Mouse (Mus musculus) midbrain, embryonic 10.5 days (tissue): Measurements from ENCODE around the gene Tmprss6. TPM values are rescaled to one million over a fixed set of nuclear protein-coding genes. Genes with fewer than 3 reads are reported as not detected.

Experiments used
- DNase-seq: peaks from one replicate; pipeline ENCODE4 v3.0.0-alpha.2; 2017; ENCODE audit warnings: low spot score
- H3K27ac ChIP-seq: fragments of 300-500 bp; sonication (generic); replicated peaks from 2 replicates; pipeline ENCODE4 v1.5.1; 2016; ENCODE audit warnings: mild to moderate bottlenecking
- H3K27me3 ChIP-seq: fragments of 300-500 bp; sonication (generic); 2 replicates; pipeline ENCODE4 v1.6.1; 2016; ENCODE audit warnings: low read depth, mild to moderate bottlenecking; ENCODE audit not compliant: poor library complexity, severe bottlenecking
- H3K36me3 ChIP-seq: fragments of 300-500 bp; sonication (generic); 2 replicates; pipeline ENCODE4 v1.6.1; 2016; ENCODE audit warnings: mild to moderate bottlenecking, moderate library complexity
- H3K4me1 ChIP-seq: fragments of 300-500 bp; sonication (generic); 2 replicates; pipeline ENCODE4 v1.6.1; 2016
- H3K4me3 ChIP-seq: fragments of 300-500 bp; sonication (generic); 2 replicates; pipeline ENCODE4 v1.5.1; 2016; ENCODE audit warnings: mild to moderate bottlenecking, moderate library complexity
- H3K9me3 ChIP-seq: fragments of 300-500 bp; sonication (generic); replicated peaks from 2 replicates; pipeline ENCODE4 v1.6.1; 2016; ENCODE audit warnings: mild to moderate bottlenecking
- WGBS: fragments of 180-500 bp; shearing (Covaris S2); methylation state at CpG from one replicate; pipeline ENCODE4 v1.1.7; 2016; 5-methylcytosine and 5-hydroxymethylcytosine counted together
- polyA plus RNA-seq: library from polyadenylated mRNA; unstranded; fragments of >200 nt; fragmentation: Nextera tagmentation; extraction: Ambion mirVana; gene quantifications from 2 replicates; pipeline ENCODE4 v1.2.1, GENCODE M21; 2016

Tmprss6 gene
- polyA plus RNA-seq, 1 experiment from 2014 or later = 0.52 TPM

DNA sequence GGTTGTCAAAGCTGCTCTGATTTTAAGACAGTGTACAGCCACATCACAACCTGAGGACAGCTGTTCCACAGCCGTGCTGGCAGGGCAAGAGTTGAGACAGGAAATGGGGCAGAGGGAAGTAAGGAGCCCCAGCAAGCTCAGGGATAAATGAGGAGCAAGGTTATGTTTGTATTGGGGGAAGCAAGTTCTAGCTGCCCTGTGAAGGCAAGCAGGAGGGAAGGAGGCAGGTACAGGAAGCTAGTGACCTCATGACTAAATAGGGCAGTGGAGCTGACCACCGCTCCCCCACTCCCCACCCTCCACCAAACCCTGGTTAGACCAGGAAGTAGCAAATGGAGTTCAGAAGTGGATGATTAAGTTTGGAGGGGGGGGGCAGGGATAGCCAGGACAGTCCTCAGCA lies 12.6 kb upstream of the Tmprss6 start:
- no peak overlapping the region for H3K27ac ChIP-seq
- H3K36me3 ChIP-seq = no peaks in the 10 kb centered on the region
- no peaks in the 10 kb centered on the region for H3K27me3 ChIP-seq
- H3K4me3 ChIP-seq = no peak overlapping the region
- no peak for DNase-seq
- peaks cover 3% of the 10 kb centered on the region; the same call in 1 of the 2 replicates for H3K4me1 ChIP-seq
- H3K9me3 ChIP-seq = no peaks in the 10 kb centered on the region
- 84% methylated on average over 2 of the region's 2 CpGs for WGBS

DNA sequence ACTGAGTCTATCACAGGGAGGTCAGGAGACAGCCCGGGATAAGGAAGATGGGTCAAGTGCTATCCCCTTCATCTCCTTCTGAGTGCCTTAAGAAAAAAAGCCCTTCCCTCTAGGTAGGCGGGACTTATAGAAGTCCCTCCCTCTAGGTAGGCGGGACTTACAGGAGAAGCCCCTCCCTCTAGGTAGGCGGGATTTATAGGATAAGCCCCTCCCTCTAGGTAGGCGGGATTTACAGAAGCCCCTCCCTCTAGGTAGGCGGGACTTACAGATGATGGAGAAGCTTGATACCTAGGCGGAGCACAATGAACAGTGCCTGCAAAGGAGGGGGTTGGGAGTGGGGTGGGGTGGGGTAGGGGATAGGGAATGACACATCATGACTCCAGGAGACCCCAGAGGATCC lies 11.7 kb upstream of the Tmprss6 start:
- Histone ChIP-seq H3K36me3 (no peaks in the 10 kb centered on the region), H3K4me1 (no peaks in the 10 kb centered on the region), H3K9me3 (no peaks in the 10 kb centered on the region), H3K27me3 (no peaks in the 10 kb centered on the region), H3K27ac (no peak overlapping the region), H3K4me3 (no peak overlapping the region)
- no peak for DNase-seq
- 77% methylated on average over 7 of the region's 7 CpGs for WGBS

DNA sequence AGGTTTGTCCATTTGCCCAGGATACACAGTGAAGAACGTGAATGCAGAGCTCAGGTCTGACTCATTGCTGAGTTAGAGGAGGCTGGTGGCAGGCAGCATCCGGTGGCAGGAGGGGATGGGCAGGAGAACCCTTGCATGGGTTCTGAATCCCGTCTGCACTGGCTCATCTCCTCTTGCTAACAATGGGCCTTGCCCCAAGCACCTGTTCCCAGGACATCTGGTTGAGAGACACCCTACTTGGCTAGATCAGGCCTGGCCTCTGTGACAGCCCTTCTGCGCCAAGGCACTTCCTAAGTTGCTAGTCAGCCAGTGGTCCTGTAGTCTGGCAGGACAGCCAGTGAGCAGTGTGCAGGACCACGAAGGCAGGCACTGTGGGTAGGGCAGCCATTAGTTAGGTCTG lies 11.0 kb upstream of the Tmprss6 start:
- 85% methylated on average over 5 of the region's 5 CpGs for WGBS
- no peaks in the 10 kb centered on the region for H3K9me3 ChIP-seq
- no peaks in the 10 kb centered on the region for H3K4me1 ChIP-seq
- H3K27ac ChIP-seq = no peak overlapping the region
- no peaks in the 10 kb centered on the region for H3K36me3 ChIP-seq
- H3K27me3 ChIP-seq = no peaks in the 10 kb centered on the region
- no peak for DNase-seq
- no peak overlapping the region for H3K4me3 ChIP-seq

DNA sequence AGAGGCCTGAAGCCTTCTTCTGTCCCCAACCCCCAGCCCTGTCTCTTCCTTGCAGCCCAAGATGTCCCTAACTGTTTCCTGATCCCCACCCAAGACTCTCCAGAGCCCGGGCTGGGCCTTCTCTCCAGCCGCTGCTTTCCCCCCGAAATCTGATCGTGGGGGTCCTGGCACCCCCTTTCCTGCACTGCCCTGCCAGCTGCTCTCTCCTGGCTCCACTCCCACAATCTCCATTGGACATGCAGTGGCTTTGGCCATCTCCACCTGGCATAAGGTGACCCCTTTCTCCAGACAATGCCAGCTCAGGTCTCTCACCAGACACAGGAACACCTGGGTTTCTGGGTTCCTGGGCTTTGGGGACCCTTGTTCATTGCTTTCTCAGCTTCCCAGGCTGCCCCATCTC lies 9.6 kb upstream of the Tmprss6 start:
- WGBS = 96% methylated on average over 4 of the region's 4 CpGs

DNA sequence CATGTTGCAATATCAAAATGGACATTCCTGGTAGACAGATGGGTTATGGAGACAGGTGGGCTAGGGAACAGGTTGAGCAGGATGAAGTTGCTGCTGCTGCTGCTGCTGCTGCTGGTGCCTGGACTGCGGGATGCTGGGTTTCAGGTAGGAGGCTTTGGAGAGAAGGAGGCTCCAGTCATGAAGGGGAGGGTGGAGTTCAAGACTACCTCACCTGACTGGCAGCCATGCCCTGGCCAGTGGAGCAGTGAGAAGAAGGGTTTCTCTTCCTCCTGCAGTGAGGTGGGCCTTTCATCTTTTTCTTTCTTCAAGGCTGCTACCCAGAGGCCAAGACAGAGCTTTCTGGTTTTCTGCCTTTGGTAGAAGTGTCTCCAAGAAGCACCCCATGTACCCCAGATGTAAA lies 8.4 kb upstream of the Tmprss6 start:
- Histone ChIP-seq H3K27me3 (peaks cover 5% of the 10 kb centered on the region; the same call in 1 of the 2 replicates), H3K4me3 (no peak overlapping the region), H3K9me3 (no peaks in the 10 kb centered on the region), H3K27ac (no peak overlapping the region), H3K4me1 (no peaks in the 10 kb centered on the region), H3K36me3 (no peaks in the 10 kb centered on the region)
- DNase-seq = no peak
- 64% methylated on average over 1 of the region's 1 CpGs for WGBS

More for the DNA sequence above, 9.6 kb upstream of the Tmprss6 start:
- no peaks in the 10 kb centered on the region for H3K9me3 ChIP-seq
- H3K27me3 ChIP-seq = peaks cover 5% of the 10 kb centered on the region; the same call in 1 of the 2 replicates
- no peak for DNase-seq
- H3K4me1 ChIP-seq = no peaks in the 10 kb centered on the region
- H3K36me3 ChIP-seq = no peaks in the 10 kb centered on the region
- no peak overlapping the region for H3K27ac ChIP-seq
- no peak overlapping the region for H3K4me3 ChIP-seq

DNA sequence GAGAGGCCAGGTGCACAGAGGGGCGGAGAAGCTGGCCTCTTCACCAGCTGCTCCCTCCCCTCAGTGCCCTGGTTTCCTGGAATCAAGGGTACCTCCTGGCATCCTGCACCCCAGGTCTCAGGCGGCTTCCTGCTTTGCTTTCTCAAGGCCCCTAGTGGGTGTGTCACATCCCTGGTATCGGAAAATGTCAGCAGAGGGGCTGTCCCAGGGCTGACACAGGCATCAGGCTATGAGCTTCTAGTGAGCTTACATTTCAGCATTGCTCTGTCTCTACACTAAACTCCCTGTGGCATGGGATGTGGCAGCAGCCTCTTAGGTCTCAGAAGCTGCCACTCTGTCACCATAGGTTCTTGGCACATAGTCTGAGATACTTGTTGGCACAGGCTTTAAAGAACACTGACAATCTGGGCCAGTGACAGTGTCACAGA lies 7.2 kb upstream of the Tmprss6 start:
- WGBS = 71% methylated on average over 3 of the region's 3 CpGs
- Histone ChIP-seq H3K9me3 (no peaks in the 10 kb centered on the region), H3K27ac (no peak overlapping the region), H3K36me3 (no peaks in the 10 kb centered on the region), H3K4me1 (no peaks in the 10 kb centered on the region), H3K4me3 (no peak overlapping the region), H3K27me3 (peaks cover 5% of the 10 kb centered on the region; the same call in 1 of the 2 replicates)
- DNase-seq = no peak

DNA sequence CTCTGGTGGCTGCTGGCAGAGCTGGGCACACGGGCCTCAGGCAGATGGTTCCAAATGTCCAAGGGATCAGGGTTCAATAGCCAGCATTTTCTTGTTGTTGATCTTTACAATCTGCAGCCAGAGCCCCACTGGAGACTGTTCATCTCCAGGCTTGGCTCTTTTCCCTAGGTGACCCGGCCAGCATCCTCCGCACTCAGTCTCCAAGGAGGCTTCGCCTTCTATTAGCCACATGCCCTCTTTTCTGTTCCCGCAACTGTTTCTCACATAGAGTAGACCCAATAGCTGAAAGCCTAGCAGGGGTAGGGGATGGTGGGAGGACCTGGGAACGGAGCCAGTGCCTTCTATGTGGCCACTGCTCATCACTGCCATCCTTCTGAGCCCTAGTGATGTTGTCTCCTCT lies 5.0 kb upstream of the Tmprss6 start:
- Histone ChIP-seq H3K36me3 (no peaks in the 10 kb centered on the region), H3K4me3 (no peak overlapping the region), H3K27ac (no peak overlapping the region), H3K4me1 (no peaks in the 10 kb centered on the region), H3K27me3 (peaks cover 5% of the 10 kb centered on the region; the same call in 1 of the 2 replicates), H3K9me3 (no peaks in the 10 kb centered on the region)
- no peak for DNase-seq
- WGBS = 83% methylated on average over 6 of the region's 6 CpGs

DNA sequence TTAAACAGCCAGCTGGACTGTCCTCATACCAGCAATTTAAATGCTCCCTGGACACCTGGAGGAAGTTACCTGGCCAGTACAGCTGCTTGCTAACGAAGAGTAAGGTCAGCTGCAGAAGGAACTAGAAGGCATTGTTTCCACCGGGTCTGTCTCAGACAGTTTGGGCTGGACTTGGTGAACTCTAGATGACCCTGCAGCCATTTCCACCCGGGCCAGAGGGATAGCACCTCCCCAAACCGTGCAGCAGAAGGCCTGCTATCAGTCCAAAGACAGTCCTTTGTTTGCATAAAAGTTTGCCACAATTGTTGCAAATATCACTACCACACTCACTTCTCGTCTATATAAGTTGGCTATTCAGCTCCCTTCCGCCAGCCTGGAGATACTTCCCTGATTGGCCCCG lies 3.5 kb upstream of the Tmprss6 start:
- H3K27ac ChIP-seq = no peak overlapping the region
- no peaks in the 10 kb centered on the region for H3K36me3 ChIP-seq

DNA sequence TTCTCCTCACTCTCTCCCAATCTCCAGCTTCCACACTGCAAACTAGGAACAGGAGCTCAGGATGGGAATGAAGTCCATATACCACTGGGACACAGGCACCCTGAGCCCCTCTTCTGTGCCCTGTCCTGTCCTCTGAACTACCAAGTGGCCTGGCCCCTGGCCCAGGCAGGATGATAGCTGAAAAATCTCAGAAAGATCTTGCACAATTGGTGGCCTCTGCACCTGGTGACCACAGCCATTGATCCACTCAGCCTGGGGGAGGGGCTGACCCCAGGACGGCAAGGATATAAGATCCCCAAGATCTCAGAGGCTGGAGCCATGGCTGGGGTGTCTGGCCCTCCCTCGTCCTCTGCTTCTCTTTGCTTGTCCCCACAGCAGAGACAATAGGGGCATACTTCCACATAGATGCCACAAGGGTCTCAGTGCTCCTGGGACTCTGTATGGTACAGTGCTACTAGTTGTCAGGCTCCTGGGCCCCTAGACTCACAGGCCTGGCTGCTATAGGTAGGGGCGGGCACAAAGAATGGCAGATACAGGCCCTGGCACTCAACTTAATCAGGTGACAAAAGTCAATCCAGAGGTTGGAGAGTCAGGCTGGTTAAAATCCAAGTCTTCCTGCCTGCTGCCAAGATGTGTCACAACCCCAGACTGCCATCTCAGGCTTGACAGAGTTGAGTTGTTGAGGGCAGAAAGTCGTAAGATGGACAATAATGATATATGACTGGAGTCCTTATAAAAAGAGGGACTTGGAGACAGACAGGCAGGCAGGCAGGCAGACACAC lies 2.3 kb upstream of the Tmprss6 start:
- DNase-seq = no peak
- 76% methylated on average over 4 of the region's 4 CpGs for WGBS
- Histone ChIP-seq H3K4me1 (no peaks in the 10 kb centered on the region), H3K27ac (0 out of 2 replicates have a peak overlapping the region, but pooled peaks have one; percentile 6), H3K36me3 (no peaks in the 10 kb centered on the region), H3K9me3 (no peaks in the 10 kb centered on the region), H3K4me3 (no peak overlapping the region), H3K27me3 (peaks cover 5% of the 10 kb centered on the region; the same call in 1 of the 2 replicates)

More for the DNA sequence above, 3.5 kb upstream of the Tmprss6 start:
- DNase-seq = no peak
- Histone ChIP-seq H3K27me3 (peaks cover 5% of the 10 kb centered on the region; the same call in 1 of the 2 replicates), H3K4me1 (no peaks in the 10 kb centered on the region), H3K4me3 (no peak overlapping the region), H3K9me3 (no peaks in the 10 kb centered on the region)
- WGBS = 70% methylated on average over 7 of the region's 7 CpGs

DNA sequence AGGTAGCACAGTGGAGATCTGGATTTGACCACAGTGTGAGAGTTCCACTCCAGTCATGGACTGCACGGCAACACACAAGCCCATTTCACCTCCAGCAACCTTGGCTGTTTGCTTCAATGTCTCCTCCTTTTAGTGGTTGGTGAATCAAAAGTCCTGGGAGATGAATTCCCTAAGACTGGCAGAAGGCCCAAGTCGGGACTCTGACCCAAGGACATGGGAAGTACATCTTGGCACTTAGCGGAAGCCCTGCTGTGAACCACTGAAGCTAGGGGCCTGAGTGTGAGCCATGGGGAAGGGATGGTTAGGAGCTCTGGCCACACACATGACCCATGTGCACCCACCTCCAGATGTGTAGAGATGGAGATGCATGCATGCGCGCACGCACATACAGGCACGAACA lies 864 bp downstream of the Tmprss6 start:
- WGBS = 94% methylated on average over 7 of the region's 7 CpGs
- Histone ChIP-seq H3K4me1 (no peaks in the 10 kb centered on the region), H3K4me3 (no peak overlapping the region), H3K36me3 (no peaks in the 10 kb centered on the region), H3K27me3 (no peaks in the 10 kb centered on the region; the same call in 1 of the 2 replicates), H3K9me3 (no peaks in the 10 kb centered on the region), H3K27ac (no peak overlapping the region)
- no peak for DNase-seq

DNA sequence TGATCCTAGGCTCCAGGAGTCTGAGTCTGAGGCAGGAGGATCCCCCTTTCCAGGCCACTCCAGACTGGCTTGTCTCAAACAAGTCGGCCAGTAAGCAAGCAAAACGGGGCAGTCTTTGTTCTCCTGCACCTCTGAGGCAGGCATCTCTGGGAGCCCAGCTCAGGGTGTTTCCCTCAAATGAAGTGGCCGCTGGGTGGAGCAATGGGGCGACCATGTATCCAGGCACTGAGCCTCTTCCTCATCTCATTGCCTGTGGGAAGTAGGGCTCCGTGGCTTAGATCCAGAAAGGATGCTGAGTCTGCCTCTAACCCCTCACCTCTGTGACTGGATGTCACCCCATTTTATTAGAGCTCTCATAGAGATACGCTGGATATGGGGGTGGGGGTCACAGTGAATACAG lies 1.6 kb downstream of the Tmprss6 start:
- no peaks in the 10 kb centered on the region; the same call in 1 of the 2 replicates for H3K27me3 ChIP-seq

DNA sequence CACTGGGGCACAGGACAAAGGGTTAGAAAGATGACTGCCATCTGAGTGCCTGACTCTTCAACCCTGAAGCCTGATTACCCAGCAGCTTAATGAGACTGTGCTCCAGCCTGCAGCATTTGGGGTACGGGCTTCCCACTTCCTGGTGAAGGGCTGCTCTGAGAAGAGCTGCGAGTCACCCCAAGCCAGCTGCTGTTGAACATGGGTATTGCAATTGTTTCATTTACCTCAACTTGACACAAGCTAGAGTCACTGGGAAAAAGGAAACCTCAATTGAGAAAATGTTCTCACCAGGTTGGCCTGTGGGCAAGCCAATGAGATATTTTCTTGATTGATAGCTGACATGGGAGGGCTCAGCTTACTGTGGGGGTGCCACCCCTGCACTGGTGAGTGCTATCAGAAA lies 5.5 kb downstream of the Tmprss6 start:
- no peak overlapping the region for H3K4me3 ChIP-seq
- WGBS = 88% methylated on average over 2 of the region's 2 CpGs

More for the DNA sequence above, 1.6 kb downstream of the Tmprss6 start:
- DNase-seq = no peak
- H3K27ac ChIP-seq = no peak overlapping the region
- WGBS = 33% methylated on average over 6 of the region's 6 CpGs
- H3K9me3 ChIP-seq = no peaks in the 10 kb centered on the region
- H3K4me3 ChIP-seq = no peak overlapping the region
- no peaks in the 10 kb centered on the region for H3K36me3 ChIP-seq
- no peaks in the 10 kb centered on the region for H3K4me1 ChIP-seq

DNA sequence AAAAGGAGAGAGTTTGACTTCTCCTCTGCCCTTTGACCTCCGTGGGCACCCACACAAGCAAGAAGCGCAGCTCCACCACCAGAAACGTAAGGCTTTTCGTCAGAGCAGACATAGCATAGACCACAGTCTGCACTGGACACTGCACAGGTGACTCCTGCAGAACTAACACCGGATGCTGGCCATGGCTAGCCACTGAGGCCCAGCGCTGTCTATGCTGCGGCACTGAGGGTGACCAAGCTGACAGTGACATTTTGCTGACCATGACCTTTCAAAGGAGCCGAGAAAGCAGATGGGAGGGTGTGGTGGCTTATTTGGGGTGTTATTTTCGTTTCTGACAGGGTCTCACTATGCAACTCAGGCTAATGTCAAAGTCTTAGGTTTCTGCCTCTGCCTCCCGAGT lies 11.2 kb downstream of the Tmprss6 start:
- WGBS = 81% methylated on average over 10 of the region's 10 CpGs
- no peaks in the 10 kb centered on the region for H3K27me3 ChIP-seq
- DNase-seq = no peak

More for the DNA sequence above, 5.5 kb downstream of the Tmprss6 start:
- no peaks in the 10 kb centered on the region for H3K9me3 ChIP-seq
- H3K4me1 ChIP-seq = no peaks in the 10 kb centered on the region
- H3K27me3 ChIP-seq = no peaks in the 10 kb centered on the region; the same call in 1 of the 2 replicates
- H3K27ac ChIP-seq = no peak overlapping the region
- no peaks in the 10 kb centered on the region for H3K36me3 ChIP-seq
- DNase-seq = no peak

More for the DNA sequence above, 11.2 kb downstream of the Tmprss6 start:
- Histone ChIP-seq H3K4me3 (no peak overlapping the region), H3K4me1 (0 out of 2 replicates have a peak, but pooled peaks cover 2% of the 10 kb centered on the region), H3K36me3 (no peaks in the 10 kb centered on the region), H3K9me3 (no peaks in the 10 kb centered on the region), H3K27ac (no peak overlapping the region)
